Mouse (Mus musculus) cerebellum, adult 8-10 months (tissue): ENCODE results near the gene Vmn2r110.

Experiments used
- DNase-seq: peaks from one replicate; pipeline ENCODE4 v3.0.0; 2022

Gene Vmn2r110

GRCm38 (mm10) chr17:20596323-20596722 lies at the start of gene Vmn2r110:
Gene Vmn2r110, minus strand, starts transcription at chr17:20596423.
- no peak for DNase-seq

- DNase-seq: no peak
Measured at GRCm38 (mm10) chr17:20624777-20625176, 28.6 kb upstream of the Vmn2r110 start, which contains the start of gene Fpr-rs3. Gene Fpr-rs3, minus strand, starts transcription at chr17:20624877.

GRCm38 (mm10) chr17:20564656-20565055 lies 31.6 kb downstream of the Vmn2r110 start, which contains the start of gene Vmn2r109:
Gene Vmn2r109, minus strand, starts transcription at chr17:20564756.
- DNase-seq: no peak
